Mouse (Mus musculus): ENCODE measurements around the gene Hsf2bp. TPM values are rescaled to one million over a fixed set of nuclear protein-coding genes. Genes with fewer than 3 reads are reported as not detected.
A peak's percentile ranks its signal among the peaks of the same experiment; 100 is the strongest.

Gene Hsf2bp
- polyA plus RNA-seq, 1 experiment from 2014 or later = 0.99 TPM

- Histone ChIP-seq H3K4me3 (ENCODE audit: low read length) (no peak overlapping the region), H3K27me3 (ENCODE audit: insufficient read depth, low read length) (no peaks in the 10 kb centered on the region), H3K27ac (ENCODE audit: low read length) (no peak overlapping the region), H3K36me3 (ENCODE audit: insufficient read depth, low read length) (no peaks in the 10 kb centered on the region), H3K4me1 (ENCODE audit: insufficient read depth, low read length) (peaks cover 4% of the 10 kb centered on the region; the same call in 1 of the 2 replicates), H3K4me2 (replicated peaks; ENCODE audit: low read depth, low read length) (no peak overlapping the region), H3K9me3 (ENCODE audit: low read length) (no peaks in the 10 kb centered on the region), H3K9ac (replicated peaks; ENCODE audit: low read length) (no peak overlapping the region)
- WGBS = 90% methylated on average over 1 of the region's 1 CpGs
- no peak for ATAC-seq (ENCODE audit: low FRiP score, low TSS enrichment)
Observed at GRCm38 (mm10) chr17:31949076-31949475, 87.1 kb downstream of the Hsf2bp start.

DNA sequence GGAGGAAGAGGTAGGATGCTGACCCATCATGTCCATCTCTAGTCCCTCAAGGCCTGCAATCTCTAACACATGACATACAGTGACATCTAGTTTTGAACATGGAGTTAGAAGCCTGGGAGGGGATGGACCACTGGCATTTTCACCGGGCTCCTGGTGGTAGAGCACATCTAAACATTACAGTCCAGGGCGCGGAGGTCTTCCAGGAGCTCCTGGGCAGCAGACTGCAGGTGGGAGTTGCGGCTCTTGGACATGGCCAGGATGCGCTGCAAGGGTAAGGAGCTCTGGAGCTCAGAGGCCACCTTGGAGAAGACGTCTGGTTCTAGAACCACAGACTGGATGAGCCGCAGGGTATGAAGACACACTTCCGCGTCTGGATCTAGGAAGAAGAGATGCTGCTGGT, 89.7 kb downstream of the Hsf2bp start:
- Histone ChIP-seq H3K4me3 (ENCODE audit: low read length) (no peak overlapping the region), H3K4me2 (replicated peaks; ENCODE audit: low read depth, low read length) (no peak overlapping the region), H3K9ac (replicated peaks; ENCODE audit: low read length) (no peak overlapping the region), H3K36me3 (ENCODE audit: insufficient read depth, low read length) (no peaks in the 10 kb centered on the region), H3K4me1 (ENCODE audit: insufficient read depth, low read length) (peaks cover 11% of the 10 kb centered on the region; the same call in 1 of the 2 replicates), H3K27ac (ENCODE audit: low read length) (no peak overlapping the region), H3K9me3 (ENCODE audit: low read length) (no peaks in the 10 kb centered on the region), H3K27me3 (ENCODE audit: insufficient read depth, low read length) (no peaks in the 10 kb centered on the region)
- ATAC-seq (ENCODE audit: low FRiP score, low TSS enrichment) = no peak
- 93% methylated on average over 9 of the region's 9 CpGs for WGBS

DNA sequence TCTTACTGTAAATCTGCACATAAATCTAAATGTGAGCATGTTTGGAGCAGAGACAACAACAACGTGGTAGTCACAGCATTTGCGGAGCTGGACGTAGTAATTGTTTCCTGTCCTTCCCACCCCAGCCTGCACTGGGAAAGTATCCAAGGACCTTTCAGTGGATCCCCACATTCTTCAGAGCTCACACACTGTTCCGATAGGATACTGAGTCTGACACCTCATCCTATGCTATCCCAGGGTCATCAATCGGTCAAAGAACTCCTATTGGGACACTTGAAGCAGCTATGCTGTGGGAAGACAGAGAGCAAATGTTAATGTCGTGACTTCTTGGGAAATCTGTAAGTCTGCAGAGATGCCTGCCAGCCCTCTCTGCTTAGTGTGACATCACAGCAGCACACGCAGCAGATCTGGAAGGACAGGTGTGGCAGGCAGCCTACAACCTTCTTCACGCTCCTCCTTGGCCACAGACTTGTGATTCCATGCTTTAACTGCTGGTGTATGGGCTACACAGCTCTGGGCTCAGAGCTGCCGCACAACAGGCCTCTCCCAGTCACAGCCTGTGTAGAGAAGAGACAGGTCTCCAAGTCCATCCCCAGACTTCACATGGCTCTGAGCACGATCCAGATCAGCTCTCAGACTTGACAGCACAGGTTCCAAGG, 92.1 kb downstream of the Hsf2bp start:
- peaks cover 20% of the 10 kb centered on the region for H3K4me1 ChIP-seq (ENCODE audit: insufficient read depth, low read length)
- WGBS = 52% methylated on average over 10 of the region's 10 CpGs
- H3K36me3 ChIP-seq (ENCODE audit: insufficient read depth, low read length) = no peaks in the 10 kb centered on the region
- no peak overlapping the region for H3K9ac ChIP-seq (replicated peaks; ENCODE audit: low read length)
- no peak overlapping the region for H3K4me2 ChIP-seq (replicated peaks; ENCODE audit: low read depth, low read length)
- H3K27ac ChIP-seq (ENCODE audit: low read length) = peak overlapping the region; percentile 44; the same call in 1 of the 2 replicates
- H3K9me3 ChIP-seq (ENCODE audit: low read length) = no peaks in the 10 kb centered on the region
- no peaks in the 10 kb centered on the region for H3K27me3 ChIP-seq (ENCODE audit: insufficient read depth, low read length)
- no peak overlapping the region for H3K4me3 ChIP-seq (ENCODE audit: low read length)
- peak; percentile 44; the same call in 1 of the 2 replicates for ATAC-seq (ENCODE audit: low FRiP score, low TSS enrichment)

DNA sequence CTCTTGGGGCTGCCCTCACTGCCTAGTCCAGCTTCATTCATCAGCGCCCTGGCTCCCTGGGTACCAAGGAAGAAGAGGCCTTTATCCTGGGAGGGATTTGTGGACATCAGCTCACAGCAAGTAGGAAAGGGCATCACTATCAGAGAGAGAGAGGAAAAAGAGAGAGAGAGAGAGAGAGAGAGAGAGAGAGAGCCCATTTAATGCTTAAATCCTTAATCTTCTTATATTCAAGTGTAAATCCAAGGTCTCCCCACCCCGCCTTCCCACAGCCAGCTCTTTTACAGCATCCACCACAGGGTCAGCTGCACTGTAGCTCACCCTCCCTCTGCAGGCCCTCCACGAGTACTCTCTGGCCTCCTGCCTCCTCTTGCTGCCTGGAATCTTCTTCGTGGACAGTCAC, 94.5 kb downstream of the Hsf2bp start:
- H3K36me3 ChIP-seq (ENCODE audit: insufficient read depth, low read length) = no peaks in the 10 kb centered on the region
- H3K4me2 ChIP-seq (replicated peaks; ENCODE audit: low read depth, low read length) = no peak overlapping the region
- WGBS = 58% methylated on average over 4 of the region's 4 CpGs
- H3K27ac ChIP-seq (ENCODE audit: low read length) = no peak overlapping the region
- no peak for ATAC-seq (ENCODE audit: low FRiP score, low TSS enrichment)
- H3K4me1 ChIP-seq (ENCODE audit: insufficient read depth, low read length) = peaks cover 43% of the 10 kb centered on the region
- H3K4me3 ChIP-seq (ENCODE audit: low read length) = no peak overlapping the region
- H3K9ac ChIP-seq (replicated peaks; ENCODE audit: low read length) = no peak overlapping the region
- no peaks in the 10 kb centered on the region for H3K27me3 ChIP-seq (ENCODE audit: insufficient read depth, low read length)
- H3K9me3 ChIP-seq (ENCODE audit: low read length) = no peaks in the 10 kb centered on the region

- Histone ChIP-seq H3K27ac (ENCODE audit: low read length) (no peak overlapping the region), H3K4me1 (ENCODE audit: insufficient read depth, low read length) (peaks cover 50% of the 10 kb centered on the region), H3K4me2 (replicated peaks; ENCODE audit: low read depth, low read length) (no peak overlapping the region), H3K9me3 (ENCODE audit: low read length) (no peaks in the 10 kb centered on the region), H3K27me3 (ENCODE audit: insufficient read depth, low read length) (no peaks in the 10 kb centered on the region), H3K9ac (replicated peaks; ENCODE audit: low read length) (no peak overlapping the region), H3K4me3 (ENCODE audit: low read length) (no peak overlapping the region), H3K36me3 (ENCODE audit: insufficient read depth, low read length) (no peaks in the 10 kb centered on the region)
- ATAC-seq (ENCODE audit: low FRiP score, low TSS enrichment) = no peak
- WGBS = 79% methylated on average over 4 of the region's 4 CpGs
Observed at GRCm38 (mm10) chr17:31940607-31941006, 95.5 kb downstream of the Hsf2bp start.

GRCm38 (mm10) chr17:31939292-31940060, 96.7 kb downstream of the Hsf2bp start:
- no peaks in the 10 kb centered on the region for H3K27me3 ChIP-seq (ENCODE audit: insufficient read depth, low read length)
- peak; percentile 57; the same call in 1 of the 2 replicates for ATAC-seq (ENCODE audit: low FRiP score, low TSS enrichment)
- H3K9me3 ChIP-seq (ENCODE audit: low read length) = no peaks in the 10 kb centered on the region
- peaks cover 50% of the 10 kb centered on the region for H3K4me1 ChIP-seq (ENCODE audit: insufficient read depth, low read length)
- H3K4me3 ChIP-seq (ENCODE audit: low read length) = no peak overlapping the region
- WGBS = 70% methylated on average over 16 of the region's 16 CpGs
- H3K36me3 ChIP-seq (ENCODE audit: insufficient read depth, low read length) = no peaks in the 10 kb centered on the region
- H3K27ac ChIP-seq (ENCODE audit: low read length) = peak overlapping the region; percentile 87
- no peak overlapping the region for H3K9ac ChIP-seq (replicated peaks; ENCODE audit: low read length)
- H3K4me2 ChIP-seq (replicated peaks; ENCODE audit: low read depth, low read length) = no peak overlapping the region

GRCm38 (mm10) chr17:31938539-31939260, 97.4 kb downstream of the Hsf2bp start:
- ATAC-seq (ENCODE audit: low FRiP score, low TSS enrichment) = peak; percentile 80
- WGBS = 41% methylated on average over 12 of the region's 12 CpGs
- Histone ChIP-seq H3K36me3 (ENCODE audit: insufficient read depth, low read length) (no peaks in the 10 kb centered on the region), H3K4me3 (ENCODE audit: low read length) (no peak overlapping the region), H3K27ac (ENCODE audit: low read length) (peak overlapping the region; percentile 87), H3K9me3 (ENCODE audit: low read length) (no peaks in the 10 kb centered on the region), H3K4me2 (replicated peaks; ENCODE audit: low read depth, low read length) (no peak overlapping the region), H3K4me1 (ENCODE audit: insufficient read depth, low read length) (peaks cover 44% of the 10 kb centered on the region), H3K27me3 (ENCODE audit: insufficient read depth, low read length) (no peaks in the 10 kb centered on the region), H3K9ac (replicated peaks; ENCODE audit: low read length) (peak overlapping the region; percentile 44)

DNA sequence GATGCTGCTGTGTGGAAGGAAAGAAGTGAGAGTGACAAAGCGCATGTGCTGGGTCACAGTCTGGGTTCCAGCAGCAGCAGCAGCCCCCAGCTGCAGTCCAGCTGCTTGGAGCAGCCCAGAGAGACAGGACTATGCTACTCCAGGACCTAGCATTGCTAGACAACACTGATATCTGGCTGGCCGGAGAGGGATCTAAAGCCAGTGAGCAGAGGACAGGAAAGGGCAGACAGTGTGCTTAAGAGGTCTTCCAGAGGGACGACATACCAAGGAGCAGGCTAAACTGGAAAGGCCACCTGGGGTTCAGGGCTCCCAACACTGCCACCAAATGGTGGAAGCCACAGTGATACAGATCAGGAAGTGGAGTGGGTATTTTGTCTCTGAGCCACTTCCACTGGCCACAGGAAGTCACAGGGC, 99.0 kb downstream of the Hsf2bp start:
- H3K4me1 ChIP-seq (ENCODE audit: insufficient read depth, low read length) = peaks cover 39% of the 10 kb centered on the region
- H3K9ac ChIP-seq (replicated peaks; ENCODE audit: low read length) = peak overlapping the region; percentile 9
- WGBS = 21% methylated on average over 3 of the region's 3 CpGs
- no peak overlapping the region for H3K4me3 ChIP-seq (ENCODE audit: low read length)
- H3K4me2 ChIP-seq (replicated peaks; ENCODE audit: low read depth, low read length) = no peak overlapping the region
- peak overlapping the region; percentile 50; the same call in 1 of the 2 replicates for H3K27ac ChIP-seq (ENCODE audit: low read length)
- H3K36me3 ChIP-seq (ENCODE audit: insufficient read depth, low read length) = no peaks in the 10 kb centered on the region
- H3K27me3 ChIP-seq (ENCODE audit: insufficient read depth, low read length) = no peaks in the 10 kb centered on the region
- ATAC-seq (ENCODE audit: low FRiP score, low TSS enrichment) = peak; percentile 40; the same call in 1 of the 2 replicates
- no peaks in the 10 kb centered on the region for H3K9me3 ChIP-seq (ENCODE audit: low read length)

DNA sequence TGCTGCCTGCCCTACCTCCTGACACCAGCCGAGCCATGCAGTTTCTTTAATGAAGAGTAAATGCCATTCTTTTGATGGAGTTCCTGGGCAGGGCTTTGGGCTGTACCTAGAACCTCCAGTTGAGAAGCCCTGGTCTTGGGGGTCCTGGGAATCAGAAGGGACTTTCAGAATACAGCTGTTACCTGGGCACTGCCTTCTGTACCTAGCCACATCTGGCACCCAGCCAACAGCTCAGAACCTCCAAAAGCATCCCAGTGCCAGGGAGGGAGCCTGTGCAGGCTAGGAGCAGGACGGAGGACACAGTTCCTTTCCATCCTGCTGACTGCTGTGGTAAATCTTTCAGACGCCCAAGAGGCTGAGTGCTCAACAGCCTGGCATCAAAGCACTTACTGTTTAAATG, 100.3 kb downstream of the Hsf2bp start:
- 68% methylated on average over 3 of the region's 3 CpGs for WGBS
- H3K9me3 ChIP-seq (ENCODE audit: low read length) = no peaks in the 10 kb centered on the region
- peaks cover 51% of the 10 kb centered on the region for H3K4me1 ChIP-seq (ENCODE audit: insufficient read depth, low read length)
- no peaks in the 10 kb centered on the region for H3K27me3 ChIP-seq (ENCODE audit: insufficient read depth, low read length)
- no peak for ATAC-seq (ENCODE audit: low FRiP score, low TSS enrichment)
- no peak overlapping the region for H3K9ac ChIP-seq (replicated peaks; ENCODE audit: low read length)
- no peaks in the 10 kb centered on the region for H3K36me3 ChIP-seq (ENCODE audit: insufficient read depth, low read length)
- no peak overlapping the region for H3K27ac ChIP-seq (ENCODE audit: low read length)
- H3K4me3 ChIP-seq (ENCODE audit: low read length) = no peak overlapping the region
- H3K4me2 ChIP-seq (replicated peaks; ENCODE audit: low read depth, low read length) = no peak overlapping the region

All from kidney, embryonic 16.5 days (tissue).